Mouse (Mus musculus) ovary, postnatal 10 days (tissue): ENCODE data around the gene Oosp1.

Experiments used
- DNase-seq: peaks from one replicate; pipeline ENCODE4 v3.0.0; 2022; ENCODE audit warnings: low spot score

Oosp1 gene

DNA sequence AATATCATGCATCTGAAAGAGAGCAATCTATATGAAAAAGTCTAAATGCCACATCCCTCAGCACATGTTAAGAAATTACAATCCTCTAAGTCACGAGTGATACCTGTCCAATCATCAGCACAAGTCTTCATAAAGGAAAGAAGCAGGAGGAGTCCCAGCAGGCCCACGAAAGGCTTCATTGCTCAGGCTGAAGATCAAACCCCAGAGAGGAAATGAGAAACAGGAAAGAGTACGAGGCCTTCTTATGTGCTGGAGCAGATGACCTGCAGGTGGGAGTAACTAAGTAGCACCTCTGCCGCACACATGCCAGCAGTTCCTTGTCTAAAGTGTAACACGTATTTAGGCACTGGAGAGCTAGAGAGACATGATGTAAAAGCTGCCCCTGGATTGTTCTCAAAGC is at the start of gene Oosp1:
Gene Oosp1 (minus strand): TSS at position 312 of the 400 bp plus-strand sequence.
- no peak for DNase-seq

DNA sequence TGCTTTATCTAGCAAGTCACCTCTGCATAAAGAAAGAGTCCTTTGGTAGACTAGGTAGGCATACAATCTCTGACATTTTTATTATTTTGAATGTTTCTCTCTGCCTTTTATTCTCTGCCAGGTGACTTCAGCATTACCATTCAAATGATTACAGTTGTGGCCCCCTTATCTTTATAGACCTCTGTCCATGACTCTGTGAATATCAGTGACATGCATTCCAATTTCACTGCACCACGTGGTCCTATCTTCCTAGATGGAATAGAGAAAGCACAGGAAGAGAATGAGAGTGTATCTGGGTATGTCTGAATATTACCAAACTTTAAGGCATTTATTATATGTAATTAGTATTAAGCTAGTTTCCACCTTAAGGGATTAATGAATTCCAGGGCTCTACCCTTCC is 45.5 kb upstream of the Oosp1 start:
- no peak for DNase-seq

DNA sequence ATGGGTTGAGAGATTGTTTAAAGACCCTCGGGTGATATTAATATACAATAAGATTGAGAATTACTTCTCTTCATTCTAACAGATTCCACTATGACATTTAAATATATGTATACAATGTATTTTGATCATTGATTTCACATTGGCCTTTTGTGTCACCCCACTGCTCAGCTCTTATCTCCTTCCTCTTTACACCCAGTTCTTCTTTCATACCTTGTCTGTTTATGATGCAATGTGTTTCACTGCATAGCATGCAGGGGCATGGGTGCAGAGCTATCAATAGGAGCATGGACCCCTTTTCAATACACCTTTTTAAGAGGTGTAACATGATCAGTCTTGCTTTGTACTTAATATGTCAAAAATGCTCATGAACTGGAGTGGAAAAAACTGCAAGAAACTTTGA is 39.3 kb upstream of the Oosp1 start:
- no peak for DNase-seq

DNA sequence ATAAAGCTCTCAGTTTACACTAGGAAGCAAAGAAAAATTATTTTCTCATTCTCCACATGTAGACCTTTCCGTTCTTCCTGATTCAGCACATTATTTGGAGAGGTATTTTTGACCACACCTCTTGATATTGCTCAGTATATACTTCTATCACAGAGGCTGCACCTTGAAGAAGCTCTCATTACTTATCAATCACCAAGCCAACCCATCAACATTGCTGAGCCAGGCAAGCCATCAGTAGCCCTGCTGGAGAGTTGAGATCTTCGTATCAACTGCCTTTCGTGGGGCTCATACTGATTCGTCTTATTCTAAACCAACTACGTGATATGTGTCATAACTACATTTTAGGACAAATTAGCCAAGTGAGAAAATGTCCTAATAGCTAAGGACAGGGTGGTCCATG is 36.4 kb upstream of the Oosp1 start:
- no peak for DNase-seq

DNA sequence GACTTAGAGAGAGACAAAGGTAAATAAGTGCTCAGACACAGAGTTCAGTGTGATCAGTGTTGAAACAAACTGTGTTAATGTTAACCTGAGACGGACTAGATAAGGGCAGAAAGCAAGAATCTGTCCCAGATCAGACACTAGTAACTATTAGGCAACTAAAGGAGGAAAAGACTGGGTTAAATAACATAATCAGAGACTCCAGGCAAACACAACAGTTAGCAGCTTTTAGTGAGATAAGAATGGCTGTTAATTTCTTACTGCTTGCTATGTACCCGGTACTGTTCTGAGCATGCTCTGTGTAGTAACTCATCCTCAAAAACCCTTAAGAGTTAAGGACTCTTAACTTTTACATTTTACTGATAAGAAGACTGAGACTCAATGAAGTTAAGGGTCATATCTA is 35.0 kb upstream of the Oosp1 start:
- no peak for DNase-seq

DNA sequence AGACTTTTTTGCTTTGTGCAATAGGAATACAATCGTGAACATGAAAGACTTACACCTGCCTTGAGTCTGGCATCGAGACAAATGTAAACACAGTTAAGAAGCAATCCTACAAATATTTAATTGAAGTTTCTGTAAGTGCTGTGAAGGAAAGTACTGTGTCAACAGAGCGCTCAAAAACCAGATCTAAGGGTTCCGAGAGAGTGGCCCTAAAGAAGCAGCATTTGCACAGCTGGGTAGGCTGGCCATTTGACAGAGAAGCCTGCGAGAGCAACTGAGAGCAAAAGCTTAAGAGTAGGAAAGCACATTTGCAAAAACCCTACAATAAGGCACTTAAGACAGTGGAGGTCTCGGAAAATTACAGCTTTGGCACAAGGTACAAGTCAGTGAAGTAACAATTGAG is 33.3 kb upstream of the Oosp1 start:
- DNase-seq: no peak

DNA sequence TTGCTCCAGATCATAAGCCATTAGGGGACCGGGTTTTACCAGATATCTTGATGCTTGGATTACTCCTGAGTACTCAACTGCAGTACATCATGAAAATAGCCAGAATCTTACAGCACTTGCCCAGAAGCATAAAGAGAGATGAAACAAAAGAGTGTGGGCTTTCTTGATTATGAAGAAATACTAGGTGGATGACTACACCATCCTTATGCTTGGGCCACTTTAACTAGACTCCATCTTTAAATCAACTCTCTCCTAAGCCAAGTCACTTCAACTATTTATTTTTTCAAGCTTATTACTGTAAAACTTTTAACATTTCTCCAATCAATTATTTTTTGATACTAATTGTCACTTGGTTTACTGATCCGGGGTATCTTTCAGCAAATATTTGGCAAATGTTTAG is 32.9 kb upstream of the Oosp1 start:
- no peak for DNase-seq

DNA sequence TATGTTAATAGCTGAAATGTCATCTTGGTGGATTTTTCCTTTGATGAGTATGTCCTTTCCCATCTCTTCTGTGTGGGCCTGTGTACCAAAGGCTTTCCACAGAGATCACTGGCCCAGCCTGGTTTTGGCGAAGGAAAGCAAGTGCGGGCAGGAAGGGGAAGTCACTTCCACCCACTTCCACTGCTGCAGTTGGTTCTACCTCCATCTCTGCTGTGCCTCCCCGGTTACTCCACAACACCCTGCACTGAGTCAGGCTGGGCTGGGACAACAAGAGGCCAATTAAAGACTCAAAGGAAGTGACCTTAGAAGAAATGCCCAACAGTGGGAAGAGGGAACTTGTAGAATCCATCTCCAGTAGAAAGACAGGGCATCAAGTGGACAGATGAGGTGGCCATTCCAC is 29.1 kb upstream of the Oosp1 start:
- no peak for DNase-seq

DNA sequence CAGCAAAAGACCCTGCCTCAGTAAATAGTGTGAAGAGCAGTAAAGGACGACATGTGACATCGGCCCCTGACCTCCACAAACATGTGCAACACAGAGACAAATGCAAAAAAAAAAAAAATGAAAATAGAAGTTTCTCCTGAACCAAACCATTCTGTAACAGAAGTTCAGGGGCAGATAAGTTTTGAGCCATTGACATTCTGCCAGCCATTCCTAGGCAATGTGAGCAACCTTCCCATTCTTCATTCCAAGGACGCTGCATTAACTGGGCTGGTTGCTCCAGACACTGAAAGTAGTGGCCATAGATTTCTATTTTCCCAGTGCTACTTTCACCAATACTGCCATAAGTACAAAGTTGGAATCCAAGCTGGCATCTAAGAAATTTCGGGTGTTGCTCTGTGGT is 21.5 kb upstream of the Oosp1 start:
- DNase-seq: no peak

DNA sequence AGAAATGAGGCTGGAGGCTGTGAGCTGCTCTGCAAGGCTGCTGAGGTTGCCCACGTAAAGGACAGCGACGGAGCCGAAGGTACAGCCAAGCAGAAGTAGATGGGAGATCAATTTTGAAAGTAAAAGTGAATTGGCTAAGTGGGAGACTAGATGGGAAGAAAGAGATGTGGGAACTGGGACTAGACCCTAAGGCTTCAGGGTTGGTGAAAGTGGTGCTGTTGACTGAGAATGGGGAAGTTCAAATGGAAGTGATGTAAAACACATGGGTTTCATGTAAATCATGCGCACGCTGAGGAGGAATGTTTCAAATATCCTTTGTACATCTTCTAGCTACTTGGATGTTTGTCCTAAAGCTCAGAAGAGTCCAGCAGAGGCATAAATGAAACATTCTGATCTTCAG is 7.4 kb upstream of the Oosp1 start:
- DNase-seq: no peak

DNA sequence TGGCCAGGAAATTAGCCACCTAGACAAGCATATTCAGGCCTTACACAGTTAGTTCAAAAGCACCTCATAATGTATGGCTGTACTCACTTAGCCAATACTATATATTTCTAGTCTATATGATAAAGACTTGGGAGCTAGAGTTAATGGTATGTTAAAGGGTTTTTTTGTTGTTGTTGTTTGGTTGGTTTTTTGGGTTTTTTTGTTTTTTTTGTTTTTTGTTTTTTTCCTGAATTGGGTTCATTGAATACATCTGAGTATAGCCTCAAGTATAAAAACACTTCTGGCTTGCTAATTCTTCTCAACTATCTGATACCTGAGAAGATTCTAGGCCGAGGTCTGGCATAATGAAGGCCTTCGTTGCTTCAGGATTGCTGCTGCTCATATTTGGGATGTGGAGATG is 5.8 kb upstream of the Oosp1 start, which contains the start of gene Oosp3:
Gene Oosp3 (plus strand): TSS at position 301 of the 400 bp plus-strand sequence.
- DNase-seq: no peak

DNA sequence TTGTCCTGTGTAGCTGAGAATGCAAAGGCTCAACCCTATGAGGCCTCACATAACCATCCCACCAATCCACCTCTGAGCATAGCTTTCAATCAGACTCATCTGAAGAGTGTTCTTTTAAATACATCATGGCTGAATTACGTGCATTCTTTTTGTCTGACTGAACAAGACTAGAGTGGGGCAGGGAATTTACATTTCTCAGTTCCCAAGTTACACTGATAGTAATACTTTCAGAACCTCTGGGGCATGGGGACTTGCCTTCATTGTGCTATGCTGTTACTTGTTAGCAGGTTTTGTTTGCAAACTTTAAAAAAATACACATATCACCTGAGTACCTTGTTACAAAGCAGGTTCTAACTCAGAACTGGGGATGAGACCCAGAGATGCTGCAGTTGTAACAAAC is 504 bp upstream of the Oosp1 start:
- no peak for DNase-seq

DNA sequence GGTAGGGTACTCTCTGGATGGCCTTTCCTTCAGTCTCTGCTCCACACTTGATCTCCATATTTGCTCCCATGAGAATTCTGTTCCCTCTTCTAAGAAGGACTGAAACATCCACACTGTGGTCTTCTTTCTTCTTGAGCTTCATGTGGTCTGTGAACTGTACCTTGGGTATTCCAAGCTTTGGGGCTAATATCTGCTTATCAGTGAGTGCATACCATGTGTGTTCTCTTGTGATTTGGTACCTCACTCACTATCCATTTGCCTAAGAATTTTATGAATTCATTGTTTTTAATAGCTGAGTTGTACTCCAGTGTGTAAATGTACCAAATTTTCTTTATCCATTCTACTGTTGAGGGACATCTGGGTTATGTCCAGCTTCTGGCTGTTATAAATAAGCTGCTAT is 29.4 kb downstream of the Oosp1 start:
- no peak for DNase-seq

DNA sequence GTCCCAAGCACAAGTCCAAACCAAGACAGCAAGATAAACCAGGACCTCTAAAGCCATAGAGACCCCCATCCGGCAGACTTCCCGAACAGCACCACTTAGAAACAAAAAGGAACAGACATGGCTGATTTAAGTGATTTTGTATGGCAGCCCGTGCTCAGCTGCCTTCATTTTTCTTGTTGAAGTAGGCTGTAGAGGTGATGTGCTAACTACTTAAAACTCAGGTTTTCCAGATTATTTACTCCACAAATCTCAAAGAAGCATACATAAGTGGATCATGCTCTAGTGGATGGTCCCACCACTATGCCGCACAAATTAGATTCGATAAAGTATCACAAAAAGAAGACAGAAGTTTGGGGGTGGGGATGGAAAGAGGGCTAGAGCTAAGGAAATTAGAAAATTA is 30.5 kb downstream of the Oosp1 start, which contains the start of gene Oosp2:
Gene Oosp2 (minus strand): TSS at position 101 of the 400 bp plus-strand sequence.
- DNase-seq: no peak

DNA sequence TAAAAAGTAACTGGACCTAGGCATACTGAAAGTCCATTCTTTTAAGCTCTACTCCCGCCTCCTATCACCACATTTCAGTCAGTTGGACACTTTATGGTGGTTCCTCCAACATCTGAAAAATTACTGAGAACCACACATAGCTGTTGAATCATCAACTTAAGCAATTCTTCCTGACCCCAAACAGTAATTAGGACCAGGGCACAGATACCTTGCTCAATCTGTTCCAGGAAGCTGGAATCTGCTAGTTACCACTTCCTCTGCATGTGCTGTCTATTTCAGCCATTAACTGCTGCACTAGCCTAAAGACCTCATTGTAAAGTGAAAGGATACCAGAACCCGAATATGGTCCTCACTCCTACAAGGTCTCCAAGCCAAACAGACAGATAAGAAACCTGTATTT is 31.8 kb downstream of the Oosp1 start:
- no peak for DNase-seq

DNA sequence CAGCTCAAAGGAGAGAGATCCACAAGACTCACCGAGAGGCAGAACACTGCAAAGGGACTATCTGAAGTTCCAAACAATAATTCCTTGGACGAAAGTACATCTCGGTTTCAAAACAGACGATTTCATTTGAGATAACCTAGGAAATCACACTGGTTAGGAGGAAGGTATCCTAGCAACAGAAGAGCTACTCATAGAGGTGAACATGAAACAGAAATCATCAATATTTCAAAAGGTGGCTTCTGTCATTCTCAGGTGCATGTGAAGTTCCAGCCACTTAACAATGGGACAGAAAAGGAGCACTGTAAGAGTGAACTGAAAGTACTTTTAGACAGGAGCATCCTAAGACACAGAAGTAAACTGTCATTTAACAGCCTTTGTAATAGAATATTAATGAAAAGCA is 41.4 kb downstream of the Oosp1 start:
- no peak for DNase-seq

DNA sequence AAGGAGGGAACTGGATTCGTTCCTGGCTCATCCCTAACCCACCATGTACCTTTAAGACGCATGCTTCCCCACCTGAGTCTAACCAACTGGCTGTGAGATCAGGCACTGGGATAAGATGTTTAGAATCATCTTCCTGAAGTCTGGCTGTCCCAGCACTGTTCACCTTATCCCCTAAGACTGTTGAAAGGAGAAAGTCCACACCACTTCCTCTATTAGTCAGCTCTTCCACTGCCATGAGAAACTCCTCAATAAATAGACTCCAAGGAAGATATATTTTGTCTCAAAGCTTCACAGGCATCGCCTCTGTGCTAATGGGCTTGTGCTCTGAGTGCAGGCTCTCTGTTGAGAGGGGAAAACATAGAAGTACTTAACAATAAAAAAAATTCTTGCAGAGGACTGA is 44.8 kb downstream of the Oosp1 start:
- DNase-seq: no peak

DNA sequence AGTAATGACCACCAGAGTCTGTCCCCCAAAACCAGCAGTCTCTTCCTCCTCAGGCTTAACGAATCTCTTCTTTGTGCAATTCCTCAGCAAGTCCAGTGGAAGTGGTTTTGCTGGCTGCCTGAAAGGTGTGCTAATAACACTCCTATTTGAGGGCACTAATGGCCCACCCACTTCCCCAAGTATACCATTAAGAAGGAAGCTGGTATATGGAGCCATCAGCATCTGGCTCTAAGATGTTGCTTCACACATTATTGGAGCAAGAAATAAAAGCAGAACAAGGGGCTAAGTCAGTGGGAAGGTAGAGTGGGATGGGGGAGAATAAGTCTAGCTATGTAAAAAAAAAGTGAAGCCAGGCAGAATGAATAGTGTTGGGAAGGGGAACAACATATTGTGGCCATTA is 50.2 kb downstream of the Oosp1 start, which contains the start of gene Ms4a3:
Gene Ms4a3 (minus strand): TSS at position 120 of the 400 bp plus-strand sequence.
- no peak for DNase-seq

DNA sequence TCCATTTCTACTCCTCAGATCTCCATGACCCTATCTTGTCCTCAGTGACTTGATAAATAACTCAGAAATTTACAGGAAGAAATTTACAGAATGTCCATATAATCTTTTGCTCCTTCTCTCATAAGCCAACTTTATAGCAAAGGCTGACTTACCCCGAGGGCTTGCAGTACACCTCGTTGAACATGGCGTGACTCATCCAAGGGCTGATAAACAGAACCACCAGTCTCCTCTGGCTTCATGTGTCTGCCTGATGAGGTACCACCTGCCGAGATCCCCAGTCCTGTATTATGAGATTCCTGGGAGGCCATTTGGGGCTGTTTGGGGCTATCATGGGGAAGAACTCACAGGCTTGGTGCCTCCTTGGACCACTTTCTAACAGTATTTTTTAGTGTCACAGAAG is 51.9 kb downstream of the Oosp1 start:
- no peak for DNase-seq

DNA sequence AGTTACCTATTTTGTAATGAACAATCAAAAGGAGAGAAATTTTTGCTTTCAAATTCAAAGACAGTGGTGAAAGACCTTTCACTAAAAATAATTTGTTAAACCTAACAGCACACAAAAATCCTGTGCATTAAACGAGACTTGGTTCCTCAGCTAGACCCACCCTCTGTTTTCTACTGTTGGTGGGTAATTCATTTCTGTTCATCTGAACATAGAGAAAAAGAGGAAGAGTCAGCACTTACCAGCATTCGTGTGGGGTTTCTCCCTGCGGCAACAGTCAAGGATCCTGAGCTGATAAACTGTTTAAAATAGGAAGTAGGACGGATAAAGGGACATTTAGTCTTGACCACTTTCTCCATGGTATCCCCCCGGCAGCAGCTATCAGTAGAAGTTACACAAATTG is 55.4 kb downstream of the Oosp1 start:
- DNase-seq: no peak

DNA sequence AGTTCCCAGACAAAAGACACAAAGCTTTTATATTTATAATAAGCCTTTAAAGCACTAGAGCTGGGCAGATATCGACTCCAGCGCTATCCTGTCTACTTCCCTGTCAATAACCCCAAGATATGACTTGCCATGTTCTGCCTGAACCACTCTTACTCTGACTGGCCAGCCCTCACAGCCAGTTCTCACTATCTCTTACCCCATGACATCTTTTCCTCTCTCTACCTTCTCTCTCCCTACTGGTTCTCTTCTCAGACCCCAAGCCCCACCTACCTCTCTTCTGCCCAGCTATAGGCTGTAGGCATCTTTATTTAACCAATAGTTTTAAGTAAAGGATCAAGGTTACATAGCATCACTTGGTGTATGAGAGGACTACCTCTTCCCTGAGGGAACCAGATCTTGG is 56.6 kb downstream of the Oosp1 start:
- no peak for DNase-seq

DNA sequence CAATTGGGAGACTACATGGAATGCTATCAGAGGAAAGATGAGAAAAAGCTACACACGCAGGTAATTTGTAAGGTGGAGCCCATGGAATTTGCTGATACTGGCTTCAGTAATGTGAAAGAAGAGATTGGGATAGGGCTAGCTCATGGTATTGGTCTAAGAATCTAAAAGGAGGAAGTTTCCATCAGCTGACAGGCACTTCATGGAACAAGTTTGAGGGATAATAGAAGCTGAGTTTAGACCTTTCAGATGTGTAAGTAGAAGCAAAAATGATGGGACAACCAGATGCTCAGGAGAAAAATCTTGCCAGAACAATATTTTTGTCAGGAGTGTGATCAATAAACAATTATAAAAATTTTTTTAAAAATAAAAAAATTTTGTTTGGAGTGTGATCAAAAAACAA is 57.2 kb downstream of the Oosp1 start:
- no peak for DNase-seq

DNA sequence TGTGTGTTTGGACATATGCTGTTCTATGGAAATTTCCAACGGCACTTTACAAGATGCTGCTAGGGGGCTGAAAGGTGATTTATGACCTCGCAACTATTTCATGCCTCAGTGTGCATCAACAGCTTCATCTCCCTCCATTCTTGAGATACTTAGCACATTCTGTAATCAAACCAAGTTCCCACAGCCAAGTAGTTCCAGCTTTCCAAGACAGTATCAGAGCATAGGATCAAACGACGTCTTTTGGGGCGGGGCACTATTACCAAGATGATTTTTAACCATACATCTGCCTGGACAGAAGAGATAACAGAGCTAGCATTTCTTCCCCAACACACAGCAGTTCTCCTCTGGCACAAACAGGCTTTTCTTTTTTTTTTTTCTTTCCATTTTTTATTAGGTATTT is 65.7 kb downstream of the Oosp1 start:
- DNase-seq: no peak

DNA sequence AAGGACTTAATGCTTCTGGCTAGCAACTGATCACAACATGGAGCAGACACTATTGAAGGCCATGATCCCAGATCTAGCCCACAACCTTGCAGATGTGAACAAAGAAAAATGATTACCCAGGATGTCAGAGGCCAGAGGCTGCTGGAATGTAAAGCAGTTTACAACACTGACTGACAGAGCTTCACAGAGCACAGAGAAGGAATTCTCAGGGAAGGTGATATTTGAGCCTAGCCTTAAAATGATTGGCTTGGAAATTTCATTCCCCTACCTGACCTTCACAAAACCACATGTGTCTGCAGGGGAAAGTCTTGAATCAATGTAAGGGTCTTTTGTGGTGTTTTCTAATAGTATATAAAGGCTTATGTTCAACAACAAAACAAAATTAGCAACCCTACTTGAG is 66.2 kb downstream of the Oosp1 start:
- no peak for DNase-seq

DNA sequence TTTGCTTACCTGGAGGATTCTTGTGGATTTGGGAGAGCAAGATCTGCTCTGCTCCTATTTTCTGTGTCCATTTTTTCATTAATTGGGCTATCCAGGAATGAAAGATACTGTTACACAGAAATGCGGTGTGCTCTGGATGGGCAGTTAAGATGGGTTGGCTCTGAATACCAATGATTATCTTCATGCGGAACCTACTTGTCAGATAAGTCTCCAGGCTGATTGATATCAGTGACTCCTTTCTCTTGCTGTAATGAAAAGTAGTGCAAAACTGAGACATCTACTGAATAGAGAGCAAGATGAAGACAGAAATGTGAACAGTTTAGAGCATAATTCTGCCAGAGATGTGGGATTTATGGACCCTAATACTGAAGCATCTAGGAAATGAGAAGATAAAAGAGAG is 67.4 kb downstream of the Oosp1 start, which contains the start of gene Ms4a2:
Gene Ms4a2 (minus strand): TSS at position 169 of the 400 bp plus-strand sequence.
- DNase-seq: no peak
